Mouse (Mus musculus) liver, postnatal 0 days (tissue): ENCODE measurements around the gene Olfr1115.

ENCODE experiments used
- CTCF ChIP-seq: sonication (generic); IDR thresholded peaks from 2 replicates; pipeline ENCODE4 v1.5.1; 2016; ENCODE audit warnings: antibody characterized with exemption, low read depth
- EP300 ChIP-seq: IDR thresholded peaks from 2 replicates; pipeline ENCODE4 v1.6.1; 2016; ENCODE audit warnings: antibody characterized with exemption, low read depth, mild to moderate bottlenecking

DNA sequence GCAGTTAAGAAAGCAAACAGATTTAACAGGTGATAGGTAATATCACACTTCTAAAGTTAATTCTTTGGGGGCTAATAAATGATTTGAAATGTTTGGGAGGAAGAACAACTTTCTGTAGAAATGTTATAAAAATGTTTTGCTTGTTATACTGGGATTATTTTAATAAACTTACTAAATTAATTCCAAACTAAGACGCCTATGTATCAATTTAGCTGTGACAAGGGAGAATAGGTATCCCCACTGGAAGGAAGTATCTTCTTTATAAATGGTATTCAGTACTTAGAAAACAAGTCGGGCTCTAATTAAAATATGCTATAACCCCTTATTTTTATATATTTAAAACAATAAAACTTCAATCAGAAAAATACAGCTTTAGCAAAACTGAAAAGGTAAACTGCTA lies at the start of gene Olfr1115:
- TF ChIP-seq CTCF, result no peak
- TF ChIP-seq EP300, result no peak
